Mouse (Mus musculus) midbrain, embryonic 10.5 days (tissue): ENCODE results near the gene Trim38. TPM values are rescaled to one million over a fixed set of nuclear protein-coding genes. Genes with fewer than 3 reads are reported as not detected.
"Not testable (repeated sequence)": the region's sequence is repeated elsewhere in the genome, so short reads cannot be mapped to it uniquely, and the experiment has no call there.

Experiments used
- DNase-seq: peaks from one replicate; pipeline ENCODE4 v3.0.0-alpha.2; 2017; ENCODE audit warnings: low spot score
- H3K27ac ChIP-seq: fragments of 300-500 bp; sonication (generic); replicated peaks from 2 replicates; pipeline ENCODE4 v1.5.1; 2016; ENCODE audit warnings: mild to moderate bottlenecking
- H3K27me3 ChIP-seq: fragments of 300-500 bp; sonication (generic); 2 replicates; pipeline ENCODE4 v1.6.1; 2016; ENCODE audit warnings: low read depth, mild to moderate bottlenecking; ENCODE audit not compliant: poor library complexity, severe bottlenecking
- H3K36me3 ChIP-seq: fragments of 300-500 bp; sonication (generic); 2 replicates; pipeline ENCODE4 v1.6.1; 2016; ENCODE audit warnings: mild to moderate bottlenecking, moderate library complexity
- H3K4me1 ChIP-seq: fragments of 300-500 bp; sonication (generic); 2 replicates; pipeline ENCODE4 v1.6.1; 2016
- H3K4me3 ChIP-seq: fragments of 300-500 bp; sonication (generic); 2 replicates; pipeline ENCODE4 v1.5.1; 2016; ENCODE audit warnings: mild to moderate bottlenecking, moderate library complexity
- H3K9me3 ChIP-seq: fragments of 300-500 bp; sonication (generic); replicated peaks from 2 replicates; pipeline ENCODE4 v1.6.1; 2016; ENCODE audit warnings: mild to moderate bottlenecking
- WGBS: fragments of 180-500 bp; shearing (Covaris S2); methylation state at CpG from one replicate; pipeline ENCODE4 v1.1.7; 2016; 5-methylcytosine and 5-hydroxymethylcytosine counted together
- polyA plus RNA-seq: library from polyadenylated mRNA; unstranded; fragments of >200 nt; fragmentation: Nextera tagmentation; extraction: Ambion mirVana; gene quantifications from 2 replicates; pipeline ENCODE4 v1.2.1, GENCODE M21; 2016

Gene Trim38
- polyA plus RNA-seq, 1 experiment from 2014 or later: 0.20 TPM

- no peaks in the 10 kb centered on the region for H3K36me3 ChIP-seq
- no peaks in the 10 kb centered on the region for H3K27me3 ChIP-seq
- 91% methylated on average over 5 of the region's 5 CpGs for WGBS
- H3K27ac ChIP-seq: peak overlapping the region; percentile 97
- no peaks in the 10 kb centered on the region for H3K9me3 ChIP-seq
- DNase-seq: no peak
- H3K4me1 ChIP-seq: peaks cover 32% of the 10 kb centered on the region
- no peak overlapping the region for H3K4me3 ChIP-seq
Observed at GRCm38 (mm10) chr13:23749563-23750121, 20.1 kb upstream of the Trim38 start.

- DNase-seq: peak; percentile 81
- Histone ChIP-seq H3K4me1 (peaks cover 29% of the 10 kb centered on the region), H3K27ac (peak within 1 kb of the TSS; percentile 97), H3K4me3 (peak within 1 kb of the TSS; percentile 54)
- H3K36me3 ChIP-seq, H3K27me3 ChIP-seq, H3K9me3 ChIP-seq: not testable (repeated sequence)
- 1% methylated on average over 35 of the region's 47 CpGs for WGBS
Observed at GRCm38 (mm10) chr13:23750839-23751477, 18.8 kb upstream of the Trim38 start, which contains the start of gene Hist1h2ab. Gene Hist1h2ab, plus strand, starts transcription at chr13:23751126.

GRCm38 (mm10) chr13:23751478-23751956 lies 18.2 kb upstream of the Trim38 start:
- Histone ChIP-seq H3K36me3 (no peaks in the 10 kb centered on the region), H3K4me3 (peak overlapping the region; percentile 54), H3K4me1 (peaks cover 29% of the 10 kb centered on the region), H3K9me3 (no peaks in the 10 kb centered on the region), H3K27ac (peak overlapping the region; percentile 97), H3K27me3 (no peaks in the 10 kb centered on the region)
- no peak for DNase-seq
- under 1% methylated on average over 11 of the region's 11 CpGs for WGBS

GRCm38 (mm10) chr13:23752067-23752741 lies 17.5 kb upstream of the Trim38 start, which contains the start of gene Hist1h3b:
Gene Hist1h3b, plus strand, starts transcription at chr13:23752267.
- H3K27me3 ChIP-seq, H3K36me3 ChIP-seq, H3K9me3 ChIP-seq: not testable (repeated sequence)
- peaks cover 27% of the 10 kb centered on the region for H3K4me1 ChIP-seq
- DNase-seq: peak; percentile 92
- H3K27ac ChIP-seq: peak within 1 kb of the TSS; percentile 97
- H3K4me3 ChIP-seq: peak within 1 kb of the TSS; percentile 54
- under 1% methylated on average over 23 of the region's 47 CpGs for WGBS

GRCm38 (mm10) chr13:23752742-23753172 lies 17.0 kb upstream of the Trim38 start:
- peak overlapping the region; percentile 51 for H3K4me3 ChIP-seq
- WGBS: 2% methylated on average over 6 of the region's 6 CpGs
- DNase-seq: no peak

GRCm38 (mm10) chr13:23753314-23754078 lies 16.2 kb upstream of the Trim38 start:
- 63% methylated on average over 4 of the region's 4 CpGs for WGBS
- H3K9me3 ChIP-seq: no peaks in the 10 kb centered on the region
- no peaks in the 10 kb centered on the region for H3K36me3 ChIP-seq
- peak overlapping the region; percentile 51 for H3K4me3 ChIP-seq
- H3K4me1 ChIP-seq: peaks cover 23% of the 10 kb centered on the region
- DNase-seq: no peak
- peak overlapping the region; percentile 92 for H3K27ac ChIP-seq
- H3K27me3 ChIP-seq: no peaks in the 10 kb centered on the region

More at GRCm38 (mm10) chr13:23752742-23753172, 17.0 kb upstream of the Trim38 start:
- H3K27ac ChIP-seq: peak overlapping the region; percentile 92
- H3K27me3 ChIP-seq: no peaks in the 10 kb centered on the region
- peaks cover 27% of the 10 kb centered on the region for H3K4me1 ChIP-seq
- H3K9me3 ChIP-seq: no peaks in the 10 kb centered on the region
- H3K36me3 ChIP-seq: no peaks in the 10 kb centered on the region

- no peaks in the 10 kb centered on the region for H3K9me3 ChIP-seq
- H3K27me3 ChIP-seq: no peaks in the 10 kb centered on the region
- H3K4me1 ChIP-seq: peaks cover 28% of the 10 kb centered on the region
- H3K4me3 ChIP-seq: no peak overlapping the region
- H3K27ac ChIP-seq: peak overlapping the region; percentile 92
- no peak for DNase-seq
- no peaks in the 10 kb centered on the region for H3K36me3 ChIP-seq
Observed at GRCm38 (mm10) chr13:23755000-23755399, 14.7 kb upstream of the Trim38 start.

GRCm38 (mm10) chr13:23756790-23757189 lies 12.9 kb upstream of the Trim38 start, which contains the start of gene Hist1h4b:
Gene Hist1h4b, plus strand, starts transcription at chr13:23757013.
- Histone ChIP-seq H3K27ac (peak within 1 kb of the TSS; percentile 92), H3K9me3 (no peaks in the 10 kb centered on the region), H3K36me3 (no peaks in the 10 kb centered on the region), H3K4me1 (peaks cover 36% of the 10 kb centered on the region), H3K27me3 (no peaks in the 10 kb centered on the region), H3K4me3 (peak within 1 kb of the TSS; percentile 53)
- under 1% methylated on average over 20 of the region's 22 CpGs for WGBS
- DNase-seq: peak; percentile 89

- peak overlapping the region; percentile 53 for H3K4me3 ChIP-seq
- H3K36me3 ChIP-seq: no peaks in the 10 kb centered on the region
- DNase-seq: peak; percentile 63
- H3K4me1 ChIP-seq: peaks cover 36% of the 10 kb centered on the region
- peak overlapping the region; percentile 92 for H3K27ac ChIP-seq
- H3K27me3 ChIP-seq: no peaks in the 10 kb centered on the region
- WGBS: under 1% methylated on average over 23 of the region's 23 CpGs
- no peaks in the 10 kb centered on the region for H3K9me3 ChIP-seq
Observed at GRCm38 (mm10) chr13:23757211-23757773, 12.4 kb upstream of the Trim38 start.

GRCm38 (mm10) chr13:23757921-23758320 lies 11.8 kb upstream of the Trim38 start:
- Histone ChIP-seq H3K27me3 (no peaks in the 10 kb centered on the region), H3K4me3 (peak overlapping the region; percentile 53; the same call in 1 of the 2 replicates), H3K36me3 (no peaks in the 10 kb centered on the region), H3K27ac (peak overlapping the region; percentile 92), H3K9me3 (no peaks in the 10 kb centered on the region), H3K4me1 (peaks cover 32% of the 10 kb centered on the region)
- DNase-seq: no peak
- WGBS: 44% methylated on average over 3 of the region's 3 CpGs

GRCm38 (mm10) chr13:23759251-23759771 lies 10.4 kb upstream of the Trim38 start:
- Histone ChIP-seq H3K36me3 (no peaks in the 10 kb centered on the region), H3K9me3 (no peaks in the 10 kb centered on the region), H3K27me3 (no peaks in the 10 kb centered on the region), H3K4me1 (peaks cover 40% of the 10 kb centered on the region), H3K4me3 (peak overlapping the region; percentile 69; the same call in 1 of the 2 replicates), H3K27ac (peak overlapping the region; percentile 92)
- no peak for DNase-seq
- 81% methylated on average over 3 of the region's 3 CpGs for WGBS

GRCm38 (mm10) chr13:23759916-23760239 lies 9.8 kb upstream of the Trim38 start:
- peaks cover 46% of the 10 kb centered on the region for H3K4me1 ChIP-seq
- no peaks in the 10 kb centered on the region for H3K27me3 ChIP-seq
- H3K36me3 ChIP-seq: no peaks in the 10 kb centered on the region
- H3K4me3 ChIP-seq: peak overlapping the region; percentile 69
- no peaks in the 10 kb centered on the region for H3K9me3 ChIP-seq
- DNase-seq: no peak
- WGBS: 70% methylated on average over 1 of the region's 1 CpGs
- H3K27ac ChIP-seq: peak overlapping the region; percentile 92
